Mouse (Mus musculus): ENCODE data around the gene Bpifc.

- TF ChIP-seq CTCF (IDR thresholded peaks at IDR 0.05; ENCODE audit: low read depth) (no peak), EP300 (optimal IDR thresholded peaks at IDR 0.05) (no peak)
Observed at GRCm38 (mm10) chr10:85971826-85972225, 39.9 kb downstream of the Bpifc start.
